Comparison of ENCODE assay signal across 7 mouse cellular contexts in genomic region chr14:21988577-21989290, GRCm38 (mm10). TPM values are rescaled to one million over a fixed set of nuclear protein-coding genes. Genes with fewer than 3 reads are reported as not detected.
DNase-seq lines count a peak whose midpoint lies in the region; ATAC-seq and TF ChIP-seq lines count a peak whose summit lies in the region.

No protein-coding gene starts in this region.

- peak overlapping the region; percentile 99 for H3K27ac ChIP-seq in kidney, adult 2 months (ENCODE audit: insufficient read depth, low read depth, low read length)
- peak overlapping the region; percentile 98 for H3K27ac ChIP-seq in lung, postnatal 0 days (ENCODE audit: low read length)
- peak overlapping the region; percentile 100 for H3K27ac ChIP-seq in stomach, embryonic 14.5 days (ENCODE audit: low read length)

- WGBS in kidney, adult 2 months = 1% methylated on average over 26 of the region's 26 CpGs
- 1% methylated on average over 26 of the region's 26 CpGs for WGBS in lung, postnatal 0 days
- under 1% methylated on average over 26 of the region's 26 CpGs for WGBS in stomach, embryonic 14.5 days

- peaks cover 16% of the 10 kb centered on the region for H3K36me3 ChIP-seq in kidney, adult 2 months (ENCODE audit: control insufficient read depth, insufficient read depth, low read length)
- H3K36me3 ChIP-seq in lung, postnatal 0 days (ENCODE audit: insufficient read depth, low read length) = no peaks in the 10 kb centered on the region
- peaks cover 15% of the 10 kb centered on the region for H3K36me3 ChIP-seq in stomach, embryonic 14.5 days (ENCODE audit: control insufficient read depth, insufficient read depth, low read length)

- no peaks in the 10 kb centered on the region for H3K9me3 ChIP-seq in lung, postnatal 0 days (ENCODE audit: low read length)
- H3K9me3 ChIP-seq in stomach, embryonic 14.5 days (ENCODE audit: control insufficient read depth, low read depth, low read length) = no peaks in the 10 kb centered on the region

- no peaks in the 10 kb centered on the region for H3K27me3 ChIP-seq in kidney, adult 2 months (replicated peaks; ENCODE audit: control insufficient read depth, insufficient read depth, low read length)
- no peaks in the 10 kb centered on the region for H3K27me3 ChIP-seq in lung, postnatal 0 days (replicated peaks; ENCODE audit: insufficient read depth, low read length)
- H3K27me3 ChIP-seq in stomach, embryonic 14.5 days (ENCODE audit: control insufficient read depth, insufficient read depth, low read length) = no peaks in the 10 kb centered on the region

- no peak for TF ChIP-seq POLR2A in kidney, adult 2 months (IDR thresholded peaks at IDR 0.05; ENCODE audit: low read depth, low read length)

- peak overlapping the region; percentile 88 for H3K4me2 ChIP-seq in lung, postnatal 0 days (replicated peaks; ENCODE audit: low read depth, low read length)
- peak overlapping the region; percentile 91 for H3K4me2 ChIP-seq in stomach, embryonic 14.5 days (replicated peaks; ENCODE audit: low read depth, low read length)

- ATAC-seq in lung, postnatal 0 days = no peak
- no peak for ATAC-seq in stomach, embryonic 14.5 days (ENCODE audit: insufficient number of reproducible peaks, insufficient read depth, low FRiP score, low read depth)

- peaks cover 3% of the 10 kb centered on the region; the same call in 1 of the 2 replicates for H3K4me1 ChIP-seq in kidney, adult 2 months (ENCODE audit: control insufficient read depth, insufficient read depth, low read length)
- H3K4me1 ChIP-seq in lung, postnatal 0 days (ENCODE audit: insufficient read depth, low read depth, low read length) = peaks cover 8% of the 10 kb centered on the region; the same call in 1 of the 2 replicates
- peaks cover 9% of the 10 kb centered on the region; the same call in 1 of the 2 replicates for H3K4me1 ChIP-seq in stomach, embryonic 14.5 days (ENCODE audit: control insufficient read depth, insufficient read depth, low read length)

- no peak for TF ChIP-seq EP300 in lung, postnatal 0 days (IDR thresholded peaks at IDR 0.05)

- peak overlapping the region; percentile 73 for H3K4me3 ChIP-seq in kidney, adult 2 months (ENCODE audit: insufficient read depth, low read depth, low read length)
- peak overlapping the region; percentile 89 for H3K4me3 ChIP-seq in lung, postnatal 0 days (ENCODE audit: low read depth, low read length)
- H3K4me3 ChIP-seq in stomach, embryonic 14.5 days (ENCODE audit: low read depth, low read length) = peak overlapping the region; percentile 97

- peak overlapping the region; percentile 46 for H3K9ac ChIP-seq in lung, postnatal 0 days (replicated peaks; ENCODE audit: low read depth)
- H3K9ac ChIP-seq in stomach, embryonic 14.5 days (replicated peaks; ENCODE audit: low read depth, low read length) = peak overlapping the region; percentile 69

- DNase-seq in ES-CJ7 (ENCODE audit: low read depth, low spot score) = peak; percentile 50
- DNase-seq in adrenal gland, postnatal 10 days = peak; percentile 61
- peak; percentile 35 for DNase-seq in gastrocnemius, postnatal 10 days
- peak; percentile 74 for DNase-seq in kidney, adult 2 months
- DNase-seq in lung, postnatal 0 days (ENCODE audit: low spot score) = peak; percentile 50
- DNase-seq in left cerebral cortex, adult 11 months (ENCODE audit: low spot score) = no peak

- TF ChIP-seq CTCF in kidney, adult 2 months (conservative IDR thresholded peaks at IDR 0.05; ENCODE audit: insufficient read depth, insufficient read length, low read depth, low read length) = no peak
- 0 out of 2 replicates have a peak, but pooled peaks have one; percentile 22 for TF ChIP-seq CTCF in lung, postnatal 0 days (IDR thresholded peaks at IDR 0.05)

RNA-seq across cellular contexts. Expression of gene Zfp503, which starts 0.7 kb away (rescaled TPM):
- total RNA-seq in adrenal gland, postnatal 10 days (2021) = 10 to 100 TPM; 17.9 to 25.1 TPM
- 1 to 10 TPM; 7.3 to 8.0 TPM for total RNA-seq in gastrocnemius, postnatal 10 days (2021)
- polyA plus RNA-seq in kidney, adult 2 months (2012; rRNA removed) = 56.9 and 85.8 TPM in 2 replicates
- polyA plus RNA-seq in lung, postnatal 0 days (2015; fragmentation: Nextera tagmentation; extraction: Ambion mirVana) = 16.7 and 18.6 TPM in 2 replicates
- polyA plus RNA-seq in stomach, embryonic 14.5 days (2014; fragmentation: Nextera tagmentation; extraction: Ambion mirVana) = 15.2 and 17.0 TPM in 2 replicates

RNA-seq across cellular contexts. Expression of gene Lrmda, which starts 30.8 kb away (rescaled TPM):
- 1 to 10 TPM; 3.6 to 4.9 TPM for total RNA-seq in adrenal gland, postnatal 10 days (2021)
- total RNA-seq in gastrocnemius, postnatal 10 days (2021) = 1 to 10 TPM; 1.2 to 1.9 TPM
- polyA plus RNA-seq in kidney, adult 2 months (2012; rRNA removed) = 3.3 TPM in 2 replicates
- polyA plus RNA-seq in lung, postnatal 0 days (2015; fragmentation: Nextera tagmentation; extraction: Ambion mirVana) = 0.86 and 1.6 TPM in 2 replicates
- 0.46 and 1.1 TPM in 2 replicates for polyA plus RNA-seq in stomach, embryonic 14.5 days (2014; fragmentation: Nextera tagmentation; extraction: Ambion mirVana)
